Mouse (Mus musculus) limb, embryonic 14.5 days (tissue): ENCODE results near the gene Lyrm1. TPM values are rescaled to one million over a fixed set of nuclear protein-coding genes. Genes with fewer than 3 reads are reported as not detected.

ENCODE experiments used
- ATAC-seq: fragments of 200-750 bp; cut with Nextera tagmentation; 2 replicates; pipeline ENCODE4 v1.8.0; 2017; ENCODE audit warnings: low read depth, moderate number of reproducible peaks, moderate TSS enrichment; ENCODE audit not compliant: low FRiP score
- DNase-seq: peaks from one replicate; pipeline ENCODE4 v3.0.0-alpha.2; 2015; ENCODE audit warnings: low spot score
- H3K27ac ChIP-seq: fragments of 300-500 bp; sonication (generic); replicated peaks from 2 replicates; pipeline ENCODE4 v1.5.1; 2014; ENCODE audit warnings: low read depth, mild to moderate bottlenecking, low read length, moderate library complexity, mixed read lengths
- H3K27me3 ChIP-seq: fragments of 300-500 bp; sonication (generic); 2 replicates; pipeline ENCODE4 v1.6.1; 2014; ENCODE audit warnings: low read length, mixed read lengths; ENCODE audit not compliant: control insufficient read depth, insufficient read depth
- H3K36me3 ChIP-seq: fragments of 300-500 bp; sonication (generic); 2 replicates; pipeline ENCODE4 v1.6.1; 2014; ENCODE audit warnings: mild to moderate bottlenecking, low read length, moderate library complexity, mixed read lengths; ENCODE audit not compliant: control insufficient read depth, insufficient read depth
- H3K4me1 ChIP-seq: fragments of 300-500 bp; sonication (generic); 2 replicates; pipeline ENCODE4 v1.6.1; 2014; ENCODE audit warnings: antibody characterized with exemption, low read length, mixed read lengths; ENCODE audit not compliant: control insufficient read depth, insufficient read depth
- H3K4me2 ChIP-seq: fragments of 300-500 bp; sonication (generic); replicated peaks from 2 replicates; pipeline ENCODE4 v1.6.1; 2014; ENCODE audit warnings: low read depth, mild to moderate bottlenecking, low read length, moderate library complexity; ENCODE audit not compliant: severe bottlenecking
- H3K4me3 ChIP-seq: fragments of 300-500 bp; sonication (generic); replicated peaks from 2 replicates; pipeline ENCODE4 v1.5.1; 2014; ENCODE audit warnings: low read length
- H3K9ac ChIP-seq: fragments of 300-500 bp; sonication (generic); 2 replicates; pipeline ENCODE4 v1.6.1; 2014; ENCODE audit warnings: mild to moderate bottlenecking, low read depth, low read length, moderate library complexity; ENCODE audit not compliant: severe bottlenecking
- H3K9me3 ChIP-seq: fragments of 300-500 bp; sonication (generic); 2 replicates; pipeline ENCODE4 v1.6.1; 2016; ENCODE audit warnings: low read length; ENCODE audit not compliant: control insufficient read depth
- POLR2A ChIP-seq: fragments of 200-500 bp; IDR thresholded peaks from 2 replicates; pipeline ENCODE4 v1.8.0; 2012; ENCODE audit warnings: inconsistent platforms, mild to moderate bottlenecking, moderate library complexity, borderline replicate concordance; ENCODE audit not compliant: insufficient read depth, insufficient read length; ENCODE audit errors: extremely low read depth
- WGBS: fragments of 180-500 bp; shearing (Covaris S2); extraction: QIAGEN DNeasy Blood & Tissue Kit; methylation state at CpG from one replicate; pipeline ENCODE4 v1.1.7; 2014; 5-methylcytosine and 5-hydroxymethylcytosine counted together
- polyA plus RNA-seq, 2 experiments: library from polyadenylated mRNA; depleted of rRNA in 1 of 2; stranded (reverse) in 1 of 2; unstranded in 1 of 2; fragments of >200 nt; fragmentation: Nextera tagmentation in 1 of 2; extraction: Ambion mirVana in 1 of 2; gene quantifications; 2 replicates each; pipeline versions ENCODE4 v1.2.1 to v1.2.3; 2012 to 2014

Gene Lyrm1
- polyA plus RNA-seq, 2 experiments: 5.2 to 9.5 TPM

GRCm38 (mm10) chr7:119898247-119898856 is 2.7 kb downstream of the Lyrm1 start:
- WGBS: 68% methylated on average over 1 of the region's 1 CpGs
- H3K9ac ChIP-seq: no peak overlapping the region
- no peaks in the 10 kb centered on the region for H3K27me3 ChIP-seq
- no peaks in the 10 kb centered on the region for H3K36me3 ChIP-seq
- ATAC-seq (no peak), DNase-seq (no peak)
- H3K4me3 ChIP-seq: no peak overlapping the region
- H3K9me3 ChIP-seq: no peaks in the 10 kb centered on the region
- peaks cover 4% of the 10 kb centered on the region; the same call in 1 of the 2 replicates for H3K4me1 ChIP-seq
- H3K27ac ChIP-seq: no peak overlapping the region
- no peak overlapping the region for H3K4me2 ChIP-seq
- TF ChIP-seq POLR2A: no peak

DNA sequence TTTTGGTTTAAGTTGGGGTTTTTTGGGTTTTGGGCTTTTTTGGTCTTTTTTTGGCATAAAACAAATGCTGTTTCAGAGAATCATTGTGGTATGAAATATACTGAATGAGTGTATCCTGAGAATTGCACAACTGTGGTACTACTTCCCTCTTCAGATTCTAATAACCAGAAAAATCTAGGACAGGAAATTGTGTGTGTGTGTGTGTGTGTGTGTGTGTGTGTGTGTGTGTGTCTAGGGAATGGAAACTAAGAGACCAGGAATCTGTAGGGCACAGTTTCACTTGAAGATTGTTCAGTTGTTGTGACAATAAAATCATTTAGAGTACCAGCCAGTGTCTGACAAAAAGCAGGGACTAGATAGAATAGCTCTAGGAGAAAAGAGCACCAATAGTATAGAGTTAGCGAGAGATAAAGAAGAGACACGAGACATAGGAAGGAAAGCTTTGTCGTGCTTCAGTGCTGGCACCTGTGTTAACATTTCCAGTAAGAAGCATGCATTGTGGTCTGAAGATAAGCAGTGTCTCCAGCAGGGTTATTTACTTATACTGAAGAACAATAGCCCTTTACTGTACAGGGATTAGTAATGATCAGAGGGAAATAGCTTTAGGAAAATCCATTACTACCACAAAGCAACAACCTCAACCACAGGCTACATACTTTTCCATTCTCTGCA is 3.9 kb downstream of the Lyrm1 start:
- no peak for ATAC-seq
- DNase-seq: no peak
- H3K9me3 ChIP-seq: no peaks in the 10 kb centered on the region
- no peaks in the 10 kb centered on the region for H3K36me3 ChIP-seq
- TF ChIP-seq POLR2A: no peak
- H3K4me2 ChIP-seq: no peak overlapping the region
- H3K4me1 ChIP-seq: peaks cover 4% of the 10 kb centered on the region; the same call in 1 of the 2 replicates
- WGBS: 82% methylated on average over 3 of the region's 3 CpGs
- H3K27me3 ChIP-seq: no peaks in the 10 kb centered on the region
- no peak overlapping the region for H3K4me3 ChIP-seq
- H3K27ac ChIP-seq: no peak overlapping the region
- H3K9ac ChIP-seq: no peak overlapping the region

GRCm38 (mm10) chr7:119906523-119907215 is 11.0 kb downstream of the Lyrm1 start:
- Histone ChIP-seq H3K4me2 (no peak overlapping the region), H3K4me1 (no peaks in the 10 kb centered on the region), H3K27me3 (no peaks in the 10 kb centered on the region), H3K27ac (no peak overlapping the region), H3K9me3 (no peaks in the 10 kb centered on the region), H3K36me3 (no peaks in the 10 kb centered on the region), H3K9ac (no peak overlapping the region), H3K4me3 (no peak overlapping the region)
- ATAC-seq (no peak), DNase-seq (no peak)
- no peak for TF ChIP-seq POLR2A
- whole genome bisulfite sequencing: 88% methylated on average over 3 of the region's 3 CpGs

GRCm38 (mm10) chr7:119911727-119912126 is 16.1 kb downstream of the Lyrm1 start:
- ATAC-seq: no peak
- Histone ChIP-seq H3K27me3 (no peaks in the 10 kb centered on the region), H3K9ac (no peak overlapping the region), H3K36me3 (no peaks in the 10 kb centered on the region), H3K4me2 (no peak overlapping the region), H3K27ac (no peak overlapping the region), H3K4me3 (no peak overlapping the region), H3K9me3 (no peaks in the 10 kb centered on the region), H3K4me1 (no peaks in the 10 kb centered on the region)
- no peak for DNase-seq
- no peak for TF ChIP-seq POLR2A
- 77% methylated on average over 3 of the region's 3 CpGs for WGBS

DNA sequence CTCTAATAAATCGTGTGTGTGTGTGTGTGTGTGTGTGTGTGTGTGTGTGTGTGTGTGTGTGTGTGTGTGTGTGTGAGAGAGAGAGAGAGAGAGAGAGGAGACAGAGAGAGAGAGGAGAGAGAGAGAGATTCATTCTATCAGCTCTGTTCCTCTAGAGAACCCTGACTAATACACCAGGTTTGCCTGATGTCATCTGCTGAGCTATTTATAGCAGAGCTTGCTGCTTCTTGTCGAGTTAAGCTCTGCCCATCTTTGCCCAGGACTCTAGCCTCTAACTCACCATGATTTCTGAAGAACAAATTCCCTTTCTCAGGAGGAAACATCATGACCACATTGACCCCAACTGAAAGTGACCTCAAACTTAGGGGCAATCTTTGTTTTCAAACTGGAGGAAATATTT is 24.8 kb downstream of the Lyrm1 start:
- no peak for TF ChIP-seq POLR2A
- DNase-seq: no peak
- WGBS: 41% methylated on average over 2 of the region's 2 CpGs

More for the DNA sequence above, 24.8 kb downstream of the Lyrm1 start:
- Histone ChIP-seq H3K9ac (no peak overlapping the region), H3K4me3 (no peak overlapping the region), H3K4me1 (no peaks in the 10 kb centered on the region), H3K9me3 (no peaks in the 10 kb centered on the region), H3K4me2 (no peak overlapping the region), H3K27ac (no peak overlapping the region), H3K36me3 (no peaks in the 10 kb centered on the region), H3K27me3 (no peaks in the 10 kb centered on the region)
- no peak for ATAC-seq
